Mouse (Mus musculus): ENCODE measurements around the gene Wdr25.

Gene Wdr25

GRCm38 (mm10) chr12:109067561-109068135, 174.2 kb downstream of the Wdr25 start:
- no peak for DNase-seq (ENCODE audit: low read depth, low spot score)

- DNase-seq (ENCODE audit: low read depth, low spot score) = no peak
Observed at GRCm38 (mm10) chr12:109068167-109068653, 174.8 kb downstream of the Wdr25 start, which contains the start of gene Begain. Gene Begain (minus strand): TSS chr12:109068217.

DNA sequence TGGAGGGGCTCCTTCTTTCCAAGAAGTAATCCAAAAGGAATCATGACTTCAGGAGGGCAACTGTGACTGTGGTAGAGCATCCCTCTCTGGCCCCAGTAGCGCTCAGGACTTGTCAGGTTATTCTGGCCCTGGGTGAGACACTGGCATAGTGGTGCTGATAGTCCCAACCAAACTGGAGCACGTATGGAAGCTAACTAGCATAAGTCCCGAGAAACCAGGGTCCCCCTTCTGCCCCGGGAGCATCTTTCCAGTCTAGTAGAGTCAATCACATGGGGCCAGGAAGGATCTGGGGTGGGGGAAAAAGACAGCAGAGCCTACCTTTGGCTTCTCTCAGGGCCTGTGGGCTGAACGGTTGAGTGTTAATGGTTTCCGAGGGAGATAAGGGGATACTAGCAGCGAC, 175.3 kb downstream of the Wdr25 start:
- DNase-seq (ENCODE audit: low read depth, low spot score) = no peak

GRCm38 (mm10) chr12:109069751-109070150, 176.3 kb downstream of the Wdr25 start:
- no peak for DNase-seq (ENCODE audit: low read depth, low spot score)

DNA sequence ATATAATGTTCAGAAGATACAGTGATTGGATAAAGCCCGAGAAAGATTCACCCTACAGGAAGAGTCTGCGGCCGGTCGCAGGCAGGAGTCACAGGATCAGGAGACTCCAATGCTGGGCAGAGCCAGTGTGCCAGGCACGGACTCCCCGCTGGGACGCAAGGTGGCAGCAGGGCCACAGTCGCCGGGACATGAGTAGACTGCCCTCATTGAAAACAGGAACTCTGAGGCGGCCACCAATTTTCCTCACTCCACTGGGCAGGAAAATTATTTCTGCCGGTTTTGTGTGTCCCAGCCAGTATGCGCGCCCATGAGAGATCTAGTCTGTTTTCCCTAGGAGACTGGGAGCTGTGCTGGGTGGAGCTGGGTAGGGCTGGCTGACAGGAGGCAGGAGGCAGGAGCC, 177.8 kb downstream of the Wdr25 start:
- no peak for DNase-seq (ENCODE audit: low read depth, low spot score)

DNA sequence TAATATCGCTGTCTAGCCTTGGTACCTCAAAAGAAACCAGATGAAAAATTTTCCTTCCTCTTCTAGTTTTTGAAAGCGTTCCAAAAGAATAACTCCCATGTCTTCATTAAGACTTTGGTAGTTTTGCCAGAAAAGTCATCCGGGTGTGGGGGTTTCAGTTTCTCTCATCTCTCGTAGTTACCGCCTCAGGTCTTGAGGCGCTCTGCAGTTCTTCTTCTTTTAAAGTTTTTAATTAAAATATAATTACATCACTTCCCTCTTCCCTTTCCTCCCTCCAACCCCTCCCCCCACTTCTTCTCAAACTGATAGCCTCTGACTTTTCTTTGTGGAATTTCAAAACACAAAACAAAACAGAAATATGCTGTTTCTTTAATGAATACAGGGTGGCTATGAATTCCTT, 180.7 kb downstream of the Wdr25 start:
- DNase-seq (ENCODE audit: low read depth, low spot score) = no peak

- no peak for DNase-seq (ENCODE audit: low read depth, low spot score)
Observed at GRCm38 (mm10) chr12:109074777-109075285, 181.4 kb downstream of the Wdr25 start.

DNA sequence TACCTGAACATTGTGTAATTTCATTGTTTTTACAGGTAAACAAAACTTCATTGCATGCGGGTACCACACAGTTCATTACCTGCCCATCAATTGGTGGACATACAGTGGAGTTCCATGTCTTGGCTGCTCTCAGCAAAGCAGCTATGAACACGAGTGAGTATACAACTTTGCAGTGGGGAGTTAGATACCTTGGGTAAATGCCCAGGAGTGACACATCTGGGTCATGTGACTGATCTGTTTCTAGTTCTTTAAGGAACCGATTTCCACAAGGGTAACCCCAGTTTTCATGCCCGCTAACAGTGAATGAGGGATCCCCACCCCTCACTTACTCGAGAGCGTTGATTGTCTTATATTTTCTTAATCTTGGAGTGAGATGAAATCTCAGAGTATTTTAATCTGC, 183.6 kb downstream of the Wdr25 start:
- DNase-seq (ENCODE audit: low read depth, low spot score) = no peak
